Comparison of ENCODE assay signal across 22 mouse cellular contexts in genomic region chr5:87940752-87941151, GRCm38 (mm10). TPM values are rescaled to one million over a fixed set of nuclear protein-coding genes. Genes with fewer than 3 reads are reported as not detected.
DNase-seq lines count a peak whose midpoint lies in the region; ATAC-seq and TF ChIP-seq lines count a peak whose summit lies in the region.
"Had no signal": no experiment of that assay in that cellular context is flagged by ENCODE, and none has a peak within 500 bp of the region (broad histone marks: within the 10 kb centered on the region; RNA-seq: fewer than 3 reads in every experiment).

No protein-coding gene starts in this region.

- no peaks in the 10 kb centered on the region for H3K4me1 ChIP-seq in forebrain, embryonic 16.5 days (replicated peaks; ENCODE audit: control insufficient read depth, insufficient read depth, low read length)
- H3K4me1 ChIP-seq in forebrain, embryonic 10.5 days = no peaks in the 10 kb centered on the region
- H3K4me1 ChIP-seq in CH12.LX (ENCODE audit: control insufficient read depth in 1 of 2, insufficient read depth in 2 of 2) = no peaks in the 10 kb centered on the region
- H3K4me1 ChIP-seq: heart, embryonic 15.5 days; hindbrain, embryonic 12.5 days; limb, embryonic 12.5 days had no signal

- H3K9me3 ChIP-seq in forebrain, embryonic 16.5 days (ENCODE audit: control insufficient read depth, low read length) = no peaks in the 10 kb centered on the region
- no peaks in the 10 kb centered on the region for H3K9me3 ChIP-seq in forebrain, embryonic 10.5 days
- no peaks in the 10 kb centered on the region for H3K9me3 ChIP-seq in CH12.LX (replicated peaks; ENCODE audit: low read length)
- H3K9me3 ChIP-seq: hindbrain, embryonic 12.5 days; limb, embryonic 12.5 days had no signal

- no peaks in the 10 kb centered on the region for H3K27me3 ChIP-seq in forebrain, embryonic 16.5 days (replicated peaks; ENCODE audit: control insufficient read depth, insufficient read depth, low read length)
- no peaks in the 10 kb centered on the region for H3K27me3 ChIP-seq in forebrain, embryonic 10.5 days (ENCODE audit: poor library complexity, severe bottlenecking)
- H3K27me3 ChIP-seq in CH12.LX (replicated peaks) = no peaks in the 10 kb centered on the region
- H3K27me3 ChIP-seq: heart, embryonic 15.5 days; hindbrain, embryonic 12.5 days; limb, embryonic 12.5 days had no signal

- H3K79me2 ChIP-seq in CH12.LX (replicated peaks; ENCODE audit: control insufficient read depth, extremely low read depth, insufficient read depth, poor library complexity, severe bottlenecking) = no peaks in the 10 kb centered on the region

- TF ChIP-seq CTCF in left cerebral cortex, adult 2 months (IDR thresholded peaks at IDR 0.05) = peak; percentile 59
- TF ChIP-seq CTCF in CH12.LX (conservative IDR thresholded peaks at IDR 0.05 in 1 of 2, IDR thresholded peaks at IDR 0.05 in 1 of 2; ENCODE audit: low read depth in 2 of 2, low read length in 2 of 2) = peak in 1 of 2 experiments; percentile 67; a peak in 2 of 4 replicates

- H3K4me3 ChIP-seq in forebrain, embryonic 16.5 days (replicated peaks; ENCODE audit: low read length) = no peak overlapping the region
- H3K4me3 ChIP-seq in forebrain, embryonic 10.5 days = no peak overlapping the region
- H3K4me3 ChIP-seq in left cerebral cortex, adult 2 months = no peak overlapping the region
- H3K4me3 ChIP-seq in CH12.LX (replicated peaks in 1 of 3; ENCODE audit: low read depth in 2 of 3, low read length in 2 of 3, poor library complexity in 1 of 3) = no peak overlapping the region
- H3K4me3 ChIP-seq: heart, embryonic 15.5 days; hindbrain, embryonic 12.5 days; limb, embryonic 12.5 days had no signal

- TF ChIP-seq EP300 in CH12.LX (IDR thresholded peaks at IDR 0.05; ENCODE audit: low read length) = no peak

- H3K9ac ChIP-seq in forebrain, embryonic 16.5 days (replicated peaks; ENCODE audit: low read depth, low read length) = no peak overlapping the region
- no peak overlapping the region for H3K9ac ChIP-seq in CH12.LX (ENCODE audit: insufficient read depth, low read depth)
- H3K9ac ChIP-seq: heart, embryonic 15.5 days; hindbrain, embryonic 12.5 days; limb, embryonic 12.5 days; liver, embryonic 14.5 days had no signal

- peak; percentile 72 for TF ChIP-seq RAD21 in CH12.LX (IDR thresholded peaks at IDR 0.05; ENCODE audit: low read depth, low read length)

- H3K27ac ChIP-seq in forebrain, embryonic 16.5 days (ENCODE audit: low read length) = no peak overlapping the region
- H3K27ac ChIP-seq in forebrain, embryonic 10.5 days = no peak overlapping the region
- H3K27ac ChIP-seq in left cerebral cortex, adult 2 months = no peak overlapping the region
- H3K27ac ChIP-seq in CH12.LX (ENCODE audit: insufficient read depth, low read depth) = no peak overlapping the region
- H3K27ac ChIP-seq: heart, embryonic 15.5 days; hindbrain, embryonic 12.5 days; limb, embryonic 12.5 days; liver, embryonic 14.5 days had no signal

- 45% methylated on average over 3 of the region's 3 CpGs for WGBS in forebrain, embryonic 16.5 days
- 56% methylated on average over 3 of the region's 3 CpGs for WGBS in forebrain, embryonic 10.5 days

- dilution Hi-C loops in CH12.LX (cut with MboI; ENCODE audit: extremely low pct_ligation_motif_present, extremely low pct_unique_long_range_greater_than_20kb, low sequenced_read_pairs) = no loop called here

- in situ Hi-C loops in CH12.LX (cut with MboI; ENCODE audit: low pct_ligation_motif_present, low pct_unique_long_range_greater_than_20kb, low sequenced_read_pairs) = no loop called here

- DNase-seq in forebrain, embryonic 10.5 days (ENCODE audit: extremely low spot score, low spot score) = no peak
- no peak for DNase-seq in left cerebral cortex, adult 2 months (ENCODE audit: extremely low spot score in 1 of 2, low spot score in 2 of 2)
- no peak for DNase-seq in left cerebral cortex, adult 9 months (ENCODE audit: low spot score in 2 of 2)
- DNase-seq in CH12.LX (ENCODE audit: extremely low read depth) = peak; percentile 27
- DNase-seq in retina, adult 2 months (ENCODE audit: low read depth, low spot score) = peak; percentile 3
- DNase-seq in adrenal gland, postnatal 25 days = no peak
- DNase-seq in urinary bladder, adult 18-20 months (ENCODE audit: low spot score in 2 of 2) = no peak
- DNase-seq: adrenal gland, postnatal 36 days; kidney, postnatal 25 days; layer of hippocampus, postnatal 36 days; lung, postnatal 10 days; right cerebral cortex, postnatal 4 days; thymus, adult 18-20 months had no signal

- ATAC-seq in forebrain, embryonic 16.5 days = 0 out of 2 replicates have a peak, but pooled peaks have one; percentile 33
- ATAC-seq: activated CD4-positive, CD25-positive, alpha-beta regulatory T cell, adult 4 months; CD4-positive, CD25-positive, alpha-beta regulatory T cell, adult 4 months; intestine, postnatal 0 days had no signal

- H3K4me2 ChIP-seq in forebrain, embryonic 16.5 days (ENCODE audit: low read length) = no peak overlapping the region
- H3K4me2 ChIP-seq in CH12.LX (ENCODE audit: insufficient read depth, low read depth, poor library complexity, severe bottlenecking) = no peak overlapping the region
- H3K4me2 ChIP-seq: heart, embryonic 15.5 days; hindbrain, embryonic 12.5 days; limb, embryonic 12.5 days had no signal

- no peak for TF ChIP-seq POLR2A in CH12.LX (IDR thresholded peaks at IDR 0.05; ENCODE audit: low read depth, low read length)

- intact Hi-C loops in left cerebral cortex, adult 2 months (cut with DNase I) = loop anchor here (2.0 kb wide), 1 partner anchor 156 kb away; no protein-coding TSS in a partner anchor

- no peaks in the 10 kb centered on the region for H3K36me3 ChIP-seq in forebrain, embryonic 16.5 days (ENCODE audit: control insufficient read depth, insufficient read depth)
- no peaks in the 10 kb centered on the region for H3K36me3 ChIP-seq in forebrain, embryonic 10.5 days (replicated peaks)
- no peaks in the 10 kb centered on the region for H3K36me3 ChIP-seq in CH12.LX (replicated peaks in 1 of 2; ENCODE audit: control insufficient read depth in 1 of 2, insufficient read depth in 1 of 2, low read length in 1 of 2)
- H3K36me3 ChIP-seq: heart, embryonic 15.5 days; hindbrain, embryonic 12.5 days; limb, embryonic 12.5 days had no signal

TF ChIP-seq in CH12.LX, 34 proteins besides CTCF, POLR2A, EP300 and RAD21:
- TF ChIP-seq SMC3 (IDR thresholded peaks at IDR 0.05; ENCODE audit: low read depth, low read length) = peak; percentile 51
- no peak for TF ChIP-seq MAX (IDR thresholded peaks at IDR 0.05; ENCODE audit: low read length)
TF ChIP-seq in CH12.LX: peak in this region for 1.

RNA-seq across cellular contexts. Expression of gene Csn3, which starts 15.4 kb away (rescaled TPM):
- not detected in 2 replicates for polyA plus RNA-seq in forebrain, embryonic 16.5 days (2015; fragmentation: Nextera tagmentation; extraction: Ambion mirVana)
- polyA plus RNA-seq in forebrain, embryonic 10.5 days (2016; fragmentation: Nextera tagmentation; extraction: Ambion mirVana) = 0.37 and 0.52 TPM in 2 replicates
- total RNA-seq in left cerebral cortex, adult 2 months (2021) = not detected
- total RNA-seq in CH12.LX (2012; rRNA removed) (29.9 and 31.5 TPM in 2 replicates), CH12.LX (2014; rRNA removed) (13.3 and 16.4 TPM in 2 replicates)
- 7.2 and 8.1 TPM in 2 replicates for polyA plus RNA-seq in CH12.LX (2012; ENCODE audit: insufficient read length, low read depth)
- not detected in 2 replicates for total RNA-seq in adrenal gland, postnatal 25 days (2021)
- total RNA-seq: adrenal gland, postnatal 36 days; granulocyte monocyte progenitor cell, adult 5-6 weeks; layer of hippocampus, postnatal 36 days had no signal
- polyA plus RNA-seq: activated CD4-positive, CD25-positive, alpha-beta regulatory T cell, adult 4 months; CD4-positive, CD25-positive, alpha-beta regulatory T cell, adult 4 months; heart, embryonic 15.5 days; hindbrain, embryonic 12.5 days; limb, embryonic 12.5 days; liver, embryonic 14.5 days had no signal

RNA-seq across cellular contexts. Expression of gene 2310003L06Rik, which starts 28.5 kb away (rescaled TPM):
- polyA plus RNA-seq in forebrain, embryonic 16.5 days (2015; fragmentation: Nextera tagmentation; extraction: Ambion mirVana) = not detected in 2 replicates
- polyA plus RNA-seq in forebrain, embryonic 10.5 days (2016; fragmentation: Nextera tagmentation; extraction: Ambion mirVana) = not detected in 2 replicates
- total RNA-seq in left cerebral cortex, adult 2 months (2021) = not detected
- total RNA-seq in CH12.LX (2012; rRNA removed) (not detected in 2 replicates), CH12.LX (2014; rRNA removed) (0.19 and 0.32 TPM in 2 replicates)
- polyA plus RNA-seq in CH12.LX (2012; ENCODE audit: insufficient read length, low read depth) = not detected in 2 replicates
- total RNA-seq in adrenal gland, postnatal 25 days (2021) = not detected in 2 replicates
- total RNA-seq: adrenal gland, postnatal 36 days; granulocyte monocyte progenitor cell, adult 5-6 weeks; layer of hippocampus, postnatal 36 days had no signal
- polyA plus RNA-seq: activated CD4-positive, CD25-positive, alpha-beta regulatory T cell, adult 4 months; CD4-positive, CD25-positive, alpha-beta regulatory T cell, adult 4 months; heart, embryonic 15.5 days; hindbrain, embryonic 12.5 days; intestine, postnatal 0 days; limb, embryonic 12.5 days; liver, embryonic 14.5 days had no signal

RNA-seq across cellular contexts. Expression of gene Gm28434, which starts 28.6 kb away (rescaled TPM):
- not detected in 2 replicates for polyA plus RNA-seq in forebrain, embryonic 16.5 days (2015; fragmentation: Nextera tagmentation; extraction: Ambion mirVana)
- not detected in 2 replicates for polyA plus RNA-seq in forebrain, embryonic 10.5 days (2016; fragmentation: Nextera tagmentation; extraction: Ambion mirVana)
- not detected for total RNA-seq in left cerebral cortex, adult 2 months (2021)
- total RNA-seq in CH12.LX (2012; rRNA removed) (not detected in 2 replicates), CH12.LX (2014; rRNA removed) (not detected in 2 replicates)
- polyA plus RNA-seq in CH12.LX (2012; ENCODE audit: insufficient read length, low read depth) = not detected in 2 replicates
- total RNA-seq in adrenal gland, postnatal 25 days (2021) = not detected in 2 replicates
- total RNA-seq: adrenal gland, postnatal 36 days; granulocyte monocyte progenitor cell, adult 5-6 weeks; layer of hippocampus, postnatal 36 days had no signal
- polyA plus RNA-seq: activated CD4-positive, CD25-positive, alpha-beta regulatory T cell, adult 4 months; CD4-positive, CD25-positive, alpha-beta regulatory T cell, adult 4 months; heart, embryonic 15.5 days; hindbrain, embryonic 12.5 days; intestine, postnatal 0 days; limb, embryonic 12.5 days; liver, embryonic 14.5 days had no signal

RNA-seq across cellular contexts. Expression of gene Cabs1, which starts 38.5 kb away (rescaled TPM):
- polyA plus RNA-seq in forebrain, embryonic 16.5 days (2015; fragmentation: Nextera tagmentation; extraction: Ambion mirVana) = not detected in 2 replicates
- not detected in 2 replicates for polyA plus RNA-seq in forebrain, embryonic 10.5 days (2016; fragmentation: Nextera tagmentation; extraction: Ambion mirVana)
- not detected for total RNA-seq in left cerebral cortex, adult 2 months (2021)
- total RNA-seq in CH12.LX (2012; rRNA removed) (not detected in 2 replicates), CH12.LX (2014; rRNA removed) (not detected in 2 replicates)
- polyA plus RNA-seq in CH12.LX (2012; ENCODE audit: insufficient read length, low read depth) = not detected in 2 replicates
- not detected in 2 replicates for total RNA-seq in adrenal gland, postnatal 25 days (2021)
- total RNA-seq: adrenal gland, postnatal 36 days; granulocyte monocyte progenitor cell, adult 5-6 weeks; layer of hippocampus, postnatal 36 days had no signal
- polyA plus RNA-seq: activated CD4-positive, CD25-positive, alpha-beta regulatory T cell, adult 4 months; CD4-positive, CD25-positive, alpha-beta regulatory T cell, adult 4 months; heart, embryonic 15.5 days; hindbrain, embryonic 12.5 days; intestine, postnatal 0 days; limb, embryonic 12.5 days; liver, embryonic 14.5 days had no signal

RNA-seq across cellular contexts. Expression of gene Odam, which starts 55.9 kb away (rescaled TPM):
- polyA plus RNA-seq in forebrain, embryonic 16.5 days (2015; fragmentation: Nextera tagmentation; extraction: Ambion mirVana) = not detected in 2 replicates
- not detected in 2 replicates for polyA plus RNA-seq in forebrain, embryonic 10.5 days (2016; fragmentation: Nextera tagmentation; extraction: Ambion mirVana)
- total RNA-seq in left cerebral cortex, adult 2 months (2021) = not detected
- total RNA-seq in CH12.LX (2012; rRNA removed) (not detected in 2 replicates), CH12.LX (2014; rRNA removed) (not detected in 2 replicates)
- polyA plus RNA-seq in CH12.LX (2012; ENCODE audit: insufficient read length, low read depth) = not detected in 2 replicates
- not detected in 2 replicates for total RNA-seq in adrenal gland, postnatal 25 days (2021)
- total RNA-seq: adrenal gland, postnatal 36 days; granulocyte monocyte progenitor cell, adult 5-6 weeks; layer of hippocampus, postnatal 36 days had no signal
- polyA plus RNA-seq: activated CD4-positive, CD25-positive, alpha-beta regulatory T cell, adult 4 months; CD4-positive, CD25-positive, alpha-beta regulatory T cell, adult 4 months; heart, embryonic 15.5 days; hindbrain, embryonic 12.5 days; intestine, postnatal 0 days; limb, embryonic 12.5 days; liver, embryonic 14.5 days had no signal

Comparison
In these comparisons a context has a peak if more than half of its experiments do, and no peak if none do; other contexts are left out.
1. DNase-seq: peak in CH12.LX (single experiment) and retina, adult 2 months (single experiment); none in forebrain, embryonic 10.5 days (single experiment), left cerebral cortex, adult 2 months (0 of 2), left cerebral cortex, adult 9 months (0 of 2), adrenal gland, postnatal 25 days (single experiment) and urinary bladder, adult 18-20 months (0 of 2).
2. RNA of gene Csn3, which starts 15.4 kb away (total RNA-seq): 13.3 to 31.5 TPM in CH12.LX; not detected in left cerebral cortex, adult 2 months and not detected in adrenal gland, postnatal 25 days; every median in the first group is over 10 times any median in the second.